Mouse (Mus musculus) left cerebral cortex, adult 8-10 months (tissue): ENCODE data around the gene Cltrn. TPM values are rescaled to one million over a fixed set of nuclear protein-coding genes. Genes with fewer than 3 reads are reported as not detected.

Source experiments
- DNase-seq, 2 experiments: peaks; one replicate each; pipeline ENCODE4 v3.0.0; 2022; ENCODE audit warnings: low spot score in 2 of 2
- total RNA-seq, 4 experiments: library from RNA; stranded (reverse); gene quantifications; 2 replicates each; pipeline ENCODE4 v1.2.4; 2022

The Cltrn gene
- total RNA-seq, result under 1 TPM in 1 of 4 experiments, not detected in 3; 0.42 TPM

- DNase-seq, result no peak
Measured at GRCm38 (mm10) chrX:164088582-164088981, at the start of gene Cltrn. Gene Cltrn, plus strand, starts transcription at chrX:164088830.

GRCm38 (mm10) chrX:164038882-164039281 is 49.7 kb upstream of the Cltrn start:
- no peak for DNase-seq

- peak; percentile 21 to 43 for DNase-seq
Measured at GRCm38 (mm10) chrX:164042069-164042468, 46.6 kb upstream of the Cltrn start.

- no peak for DNase-seq
Measured at GRCm38 (mm10) chrX:164046736-164047135, 41.9 kb upstream of the Cltrn start.

- no peak for DNase-seq
Measured at GRCm38 (mm10) chrX:164055726-164056125, 32.9 kb upstream of the Cltrn start.

GRCm38 (mm10) chrX:164058523-164058922 is 30.1 kb upstream of the Cltrn start:
- no peak for DNase-seq

GRCm38 (mm10) chrX:164059070-164059469 is 29.6 kb upstream of the Cltrn start:
- DNase-seq, result no peak

GRCm38 (mm10) chrX:164066185-164066584 is 22.4 kb upstream of the Cltrn start:
- DNase-seq, result peak; percentile 5 to 14

GRCm38 (mm10) chrX:164068968-164069367 is 19.7 kb upstream of the Cltrn start:
- no peak for DNase-seq

GRCm38 (mm10) chrX:164076040-164076775 is 12.4 kb upstream of the Cltrn start, which contains the start of gene Siah1b:
Gene Siah1b, minus strand, starts transcription at chrX:164076493.
- peak; percentile 71 to 93 for DNase-seq

GRCm38 (mm10) chrX:164082030-164082429 is 6.6 kb upstream of the Cltrn start:
- DNase-seq, result no peak

- DNase-seq, result no peak
Measured at GRCm38 (mm10) chrX:164089916-164090315, 1.3 kb downstream of the Cltrn start.

- DNase-seq, result no peak
Measured at GRCm38 (mm10) chrX:164092300-164093169, 3.9 kb downstream of the Cltrn start.

GRCm38 (mm10) chrX:164093435-164093834 is 4.8 kb downstream of the Cltrn start:
- DNase-seq, result no peak

- DNase-seq, result no peak
Measured at GRCm38 (mm10) chrX:164095838-164096237, 7.2 kb downstream of the Cltrn start.

GRCm38 (mm10) chrX:164101483-164101882 is 12.9 kb downstream of the Cltrn start:
- DNase-seq, result no peak

- no peak for DNase-seq
Measured at GRCm38 (mm10) chrX:164102198-164102597, 13.6 kb downstream of the Cltrn start.

GRCm38 (mm10) chrX:164102656-164103055 is 14.0 kb downstream of the Cltrn start:
- DNase-seq, result no peak

- no peak for DNase-seq
Measured at GRCm38 (mm10) chrX:164111146-164111545, 22.5 kb downstream of the Cltrn start.

GRCm38 (mm10) chrX:164113744-164114143 is 25.1 kb downstream of the Cltrn start:
- DNase-seq, result no peak

GRCm38 (mm10) chrX:164123942-164124341 is 35.3 kb downstream of the Cltrn start:
- DNase-seq, result no peak

GRCm38 (mm10) chrX:164133531-164133930 is 44.9 kb downstream of the Cltrn start:
- DNase-seq, result no peak
